Mouse (Mus musculus): ENCODE results near the gene Cct6b.

Gene Cct6b

GRCm38 (mm10) chr11:82763742-82764437 lies at the start of gene Cct6b, which contains the start of gene Zfp830:
TSS of gene Cct6b (minus strand) at chr11:82764321.
TSS of gene Zfp830 (plus strand) at chr11:82764345.
- DNase-seq (ENCODE audit: low read depth, low spot score) = peak; percentile 97

- DNase-seq (ENCODE audit: low read depth, low spot score) = no peak
Observed at GRCm38 (mm10) chr11:82808485-82808884, 44.4 kb upstream of the Cct6b start.

GRCm38 (mm10) chr11:82807370-82807769 lies 43.2 kb upstream of the Cct6b start:
- no peak for DNase-seq (ENCODE audit: low read depth, low spot score)

- no peak for DNase-seq (ENCODE audit: low read depth, low spot score)
Observed at GRCm38 (mm10) chr11:82806656-82807055, 42.5 kb upstream of the Cct6b start.

- no peak for DNase-seq (ENCODE audit: low read depth, low spot score)
Observed at GRCm38 (mm10) chr11:82783453-82783852, 19.3 kb upstream of the Cct6b start.

GRCm38 (mm10) chr11:82782197-82782596 lies 18.1 kb upstream of the Cct6b start:
- DNase-seq (ENCODE audit: low read depth, low spot score) = no peak

- peak; percentile 94 for DNase-seq (ENCODE audit: low read depth, low spot score)
Observed at GRCm38 (mm10) chr11:82780983-82781903, 17.1 kb upstream of the Cct6b start, which contains the start of gene Lig3. TSS of gene Lig3 (plus strand) at chr11:82781108.

- DNase-seq (ENCODE audit: low read depth, low spot score) = peak; percentile 15
Observed at GRCm38 (mm10) chr11:82780134-82780533, 16.0 kb upstream of the Cct6b start.

GRCm38 (mm10) chr11:82764438-82764924 lies 360 bp upstream of the Cct6b start:
- no peak for DNase-seq (ENCODE audit: low read depth, low spot score)

- DNase-seq (ENCODE audit: low read depth, low spot score) = no peak
Observed at GRCm38 (mm10) chr11:82763261-82763660, 860 bp downstream of the Cct6b start.

- DNase-seq (ENCODE audit: low read depth, low spot score) = peak; percentile 72
Observed at GRCm38 (mm10) chr11:82762286-82762829, 1.8 kb downstream of the Cct6b start.

GRCm38 (mm10) chr11:82755919-82756318 lies 8.2 kb downstream of the Cct6b start:
- no peak for DNase-seq (ENCODE audit: low read depth, low spot score)

GRCm38 (mm10) chr11:82752349-82753115 lies 11.6 kb downstream of the Cct6b start:
- peak; percentile 90 for DNase-seq (ENCODE audit: low read depth, low spot score)

- no peak for DNase-seq (ENCODE audit: low read depth, low spot score)
Observed at GRCm38 (mm10) chr11:82746857-82747366, 17.2 kb downstream of the Cct6b start.

- DNase-seq (ENCODE audit: low read depth, low spot score) = peak; percentile 67
Observed at GRCm38 (mm10) chr11:82746138-82746537, 18.0 kb downstream of the Cct6b start.

- DNase-seq (ENCODE audit: low read depth, low spot score) = peak; percentile 36
Observed at GRCm38 (mm10) chr11:82739006-82739405, 25.1 kb downstream of the Cct6b start.

GRCm38 (mm10) chr11:82734227-82734626 lies 29.9 kb downstream of the Cct6b start:
- no peak for DNase-seq (ENCODE audit: low read depth, low spot score)

- peak; percentile 54 for DNase-seq (ENCODE audit: low read depth, low spot score)
Observed at GRCm38 (mm10) chr11:82726862-82727261, 37.3 kb downstream of the Cct6b start.

GRCm38 (mm10) chr11:82719294-82719693 lies 44.8 kb downstream of the Cct6b start:
- DNase-seq (ENCODE audit: low read depth, low spot score) = no peak

GRCm38 (mm10) chr11:82712681-82713080 lies 51.4 kb downstream of the Cct6b start:
- DNase-seq (ENCODE audit: low read depth, low spot score) = no peak

- DNase-seq (ENCODE audit: low read depth, low spot score) = no peak
Observed at GRCm38 (mm10) chr11:82708934-82709333, 55.2 kb downstream of the Cct6b start.

Measured in R1 (cell line).